Comparison of ENCODE assay signal across 8 mouse cellular contexts in genomic region chr9:64811538-64812474, GRCm38 (mm10). TPM values are rescaled to one million over a fixed set of nuclear protein-coding genes. Genes with fewer than 3 reads are reported as not detected.
A peak's percentile ranks its signal among the peaks of the same experiment; 100 is the strongest.
DNase-seq lines count a peak whose midpoint lies in the region; ATAC-seq and TF ChIP-seq lines count a peak whose summit lies in the region.

No protein-coding gene starts in this region.

- no peaks in the 10 kb centered on the region for H3K36me3 ChIP-seq in heart, embryonic 12.5 days
- H3K36me3 ChIP-seq in kidney, postnatal 0 days (ENCODE audit: insufficient read depth, low read length) = no peaks in the 10 kb centered on the region
- peaks cover 7% of the 10 kb centered on the region; the same call in 1 of the 2 replicates for H3K36me3 ChIP-seq in liver, embryonic 12.5 days
- no peaks in the 10 kb centered on the region for H3K36me3 ChIP-seq in neural tube, embryonic 14.5 days (ENCODE audit: control insufficient read depth, insufficient read depth, low read length)

- peak; percentile 71 for ATAC-seq in heart, embryonic 12.5 days (ENCODE audit: insufficient number of reproducible peaks, low FRiP score)
- peak; percentile 57 for ATAC-seq in kidney, postnatal 0 days (replicated peaks; ENCODE audit: low FRiP score, low read depth)
- ATAC-seq in liver, embryonic 12.5 days = peak; percentile 56
- peak; percentile 84 for ATAC-seq in neural tube, embryonic 14.5 days (ENCODE audit: low read depth)

- peak overlapping the region; percentile 83 for H3K4me2 ChIP-seq in heart, embryonic 12.5 days
- H3K4me2 ChIP-seq in kidney, postnatal 0 days (ENCODE audit: low read length) = peak overlapping the region; percentile 72
- peak overlapping the region; percentile 66 for H3K4me2 ChIP-seq in liver, embryonic 12.5 days
- H3K4me2 ChIP-seq in neural tube, embryonic 14.5 days (ENCODE audit: low read depth, low read length) = peak overlapping the region; percentile 57

- DNase-seq in 416B (ENCODE audit: low read depth) (peak; percentile 64), WW6 (ENCODE audit: low read depth, low spot score) (peak; percentile 13)
- DNase-seq in embryo, embryonic 11 days = peak; percentile 80
- DNase-seq in kidney, postnatal 0 days (ENCODE audit: low spot score) = peak; percentile 40
- peak; percentile 40 for DNase-seq in urinary bladder, postnatal 25 days (ENCODE audit: low spot score)

- under 1% methylated on average over 59 of the region's 59 CpGs for WGBS in heart, embryonic 12.5 days
- WGBS in kidney, postnatal 0 days = under 1% methylated on average over 56 of the region's 59 CpGs
- under 1% methylated on average over 56 of the region's 59 CpGs for WGBS in liver, embryonic 12.5 days (ENCODE audit: insufficient replicate concordance)
- WGBS in neural tube, embryonic 14.5 days = under 1% methylated on average over 58 of the region's 59 CpGs

- no peak for TF ChIP-seq CTCF in kidney, postnatal 0 days (IDR thresholded peaks at IDR 0.05; ENCODE audit: low read depth)

- H3K4me1 ChIP-seq in heart, embryonic 12.5 days (replicated peaks) = peaks cover 5% of the 10 kb centered on the region; the same call in 1 of the 2 replicates
- H3K4me1 ChIP-seq in kidney, postnatal 0 days (replicated peaks; ENCODE audit: insufficient read depth, low read length) = no peaks in the 10 kb centered on the region
- peaks cover 75% of the 10 kb centered on the region for H3K4me1 ChIP-seq in liver, embryonic 12.5 days
- peaks cover 7% of the 10 kb centered on the region; the same call in 1 of the 2 replicates for H3K4me1 ChIP-seq in neural tube, embryonic 14.5 days (ENCODE audit: control insufficient read depth, insufficient read depth, low read length)

- no peaks in the 10 kb centered on the region for H3K9me3 ChIP-seq in heart, embryonic 12.5 days (replicated peaks)
- H3K9me3 ChIP-seq in kidney, postnatal 0 days (replicated peaks; ENCODE audit: low read length) = no peaks in the 10 kb centered on the region
- no peaks in the 10 kb centered on the region for H3K9me3 ChIP-seq in liver, embryonic 12.5 days (replicated peaks)
- H3K9me3 ChIP-seq in neural tube, embryonic 14.5 days (ENCODE audit: control insufficient read depth, low read length) = no peaks in the 10 kb centered on the region

- peak overlapping the region; percentile 94 for H3K27ac ChIP-seq in heart, embryonic 12.5 days (ENCODE audit: poor library complexity, severe bottlenecking)
- peak overlapping the region; percentile 65 for H3K27ac ChIP-seq in kidney, postnatal 0 days
- H3K27ac ChIP-seq in liver, embryonic 12.5 days = peak overlapping the region; percentile 97
- peak overlapping the region; percentile 98 for H3K27ac ChIP-seq in neural tube, embryonic 14.5 days (ENCODE audit: low read depth, low read length)

- H3K27me3 ChIP-seq in heart, embryonic 12.5 days (replicated peaks) = no peaks in the 10 kb centered on the region
- H3K27me3 ChIP-seq in kidney, postnatal 0 days (ENCODE audit: insufficient read depth, low read length) = no peaks in the 10 kb centered on the region
- no peaks in the 10 kb centered on the region for H3K27me3 ChIP-seq in liver, embryonic 12.5 days (replicated peaks)
- H3K27me3 ChIP-seq in neural tube, embryonic 14.5 days (ENCODE audit: control insufficient read depth, insufficient read depth, low read length) = no peaks in the 10 kb centered on the region

- H3K4me3 ChIP-seq in heart, embryonic 12.5 days = peak overlapping the region; percentile 90
- H3K4me3 ChIP-seq in kidney, postnatal 0 days (replicated peaks; ENCODE audit: low read depth, low read length) = peak overlapping the region; percentile 77
- peak overlapping the region; percentile 85 for H3K4me3 ChIP-seq in liver, embryonic 12.5 days
- H3K4me3 ChIP-seq in neural tube, embryonic 14.5 days (ENCODE audit: low read depth, low read length) = peak overlapping the region; percentile 81

- peak overlapping the region; percentile 77 for H3K9ac ChIP-seq in heart, embryonic 12.5 days
- H3K9ac ChIP-seq in kidney, postnatal 0 days (ENCODE audit: low read depth, low read length) = peak overlapping the region; percentile 70
- H3K9ac ChIP-seq in liver, embryonic 12.5 days = peak overlapping the region; percentile 94
- peak overlapping the region; percentile 76 for H3K9ac ChIP-seq in neural tube, embryonic 14.5 days (replicated peaks; ENCODE audit: low read depth, low read length)

RNA-seq across cellular contexts. Expression of gene Dennd4a, which starts 0.7 kb away (rescaled TPM):
- polyA plus RNA-seq in heart, embryonic 12.5 days (2016; fragmentation: Nextera tagmentation; extraction: Ambion mirVana) = 5.4 and 8.0 TPM in 2 replicates
- polyA plus RNA-seq in kidney, postnatal 0 days (2015; fragmentation: Nextera tagmentation; extraction: Ambion mirVana) = 2.7 and 3.6 TPM in 2 replicates
- 32.6 and 32.7 TPM in 2 replicates for polyA plus RNA-seq in liver, embryonic 12.5 days (2016; fragmentation: Nextera tagmentation; extraction: Ambion mirVana)
- polyA plus RNA-seq in neural tube, embryonic 14.5 days (2014; fragmentation: Nextera tagmentation; extraction: Ambion mirVana) = 15.3 and 19.7 TPM in 2 replicates

Comparison
In these comparisons a context has a peak if more than half of its experiments do, and no peak if none do; other contexts are left out.
1. Peak in every context shown above with its lines: DNase-seq, ATAC-seq, H3K4me3 ChIP-seq and H3K27ac ChIP-seq.
2. DNase-seq: peak in every context shown above with its lines; median percentile 80 in embryo, embryonic 11 days; 64 in 416B; 40 in kidney, postnatal 0 days; 40 in urinary bladder, postnatal 25 days; 13 in WW6.